Mouse (Mus musculus) brain, adult 2 months (tissue): ENCODE measurements around the gene Ankrd39.

Source experiments
- DNase-seq: peaks from one replicate; pipeline ENCODE4 v3.0.0; 2011; ENCODE audit warnings: low read depth, low spot score

Ankrd39 gene

DNA sequence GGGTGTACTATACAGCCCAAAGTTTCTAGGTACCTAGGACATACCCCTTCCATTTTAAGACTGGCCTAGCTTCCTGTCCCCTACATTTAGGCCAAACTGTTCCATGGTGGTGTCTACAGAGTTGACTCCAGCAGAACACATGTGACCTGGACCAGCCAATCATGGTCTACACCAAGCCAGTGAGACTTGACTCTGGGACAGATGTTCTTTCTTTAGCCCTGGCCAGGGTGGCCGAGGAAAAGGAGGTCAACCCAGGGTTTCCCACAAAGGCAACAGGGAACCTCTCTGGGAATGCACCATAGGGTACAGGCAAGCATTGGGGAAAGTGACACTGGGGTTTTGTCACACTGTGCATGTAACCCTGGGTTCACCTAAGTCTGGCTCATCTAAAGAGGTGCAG is 25.5 kb upstream of the Ankrd39 start:
- no peak for DNase-seq

DNA sequence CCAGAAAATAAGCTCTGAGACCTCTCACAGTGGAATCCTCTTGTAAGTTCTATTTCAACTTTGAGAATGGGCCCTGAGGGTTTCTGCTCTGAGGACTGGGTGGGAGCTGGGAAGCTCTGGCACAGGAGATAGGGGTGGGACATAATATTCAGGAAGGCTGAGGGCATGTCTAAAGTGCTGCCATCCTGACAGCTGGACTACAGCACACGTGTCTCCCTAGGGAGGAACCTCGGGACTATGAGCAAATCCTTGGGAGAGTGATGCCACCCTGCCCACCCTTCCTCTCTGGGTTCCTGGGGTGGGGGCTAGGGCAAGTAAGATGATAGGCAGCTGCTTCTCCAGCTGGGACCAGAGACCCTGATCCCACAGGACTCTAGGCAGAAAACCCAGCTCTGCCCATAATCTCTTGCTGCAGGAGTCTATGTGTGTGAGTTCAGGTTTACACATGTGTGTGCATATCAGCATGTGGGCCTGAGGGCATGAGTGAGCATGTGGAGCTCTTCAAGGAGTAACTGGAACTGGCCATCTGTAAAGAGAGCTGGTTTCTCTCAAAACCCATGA is 25.0 kb upstream of the Ankrd39 start:
- DNase-seq = no peak

DNA sequence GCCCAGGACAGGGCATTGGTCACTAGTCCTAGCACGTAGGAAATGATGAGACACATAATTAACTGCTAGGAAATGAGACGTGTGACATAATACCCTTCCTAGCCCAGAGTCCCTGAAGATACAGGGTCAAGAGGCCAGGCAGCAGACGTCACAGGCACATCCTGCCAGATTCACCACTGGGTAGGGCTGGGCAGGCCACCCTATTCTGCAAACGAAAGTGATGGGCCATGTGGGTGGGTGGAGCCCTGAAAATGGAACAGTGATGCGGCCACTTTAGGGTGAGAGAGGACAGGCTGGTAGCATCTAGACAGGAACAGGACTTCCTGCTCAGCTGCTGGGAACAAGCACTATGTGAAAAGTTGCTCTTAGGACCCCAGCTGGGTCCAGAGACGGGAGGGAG is 24.4 kb upstream of the Ankrd39 start:
- DNase-seq = no peak

DNA sequence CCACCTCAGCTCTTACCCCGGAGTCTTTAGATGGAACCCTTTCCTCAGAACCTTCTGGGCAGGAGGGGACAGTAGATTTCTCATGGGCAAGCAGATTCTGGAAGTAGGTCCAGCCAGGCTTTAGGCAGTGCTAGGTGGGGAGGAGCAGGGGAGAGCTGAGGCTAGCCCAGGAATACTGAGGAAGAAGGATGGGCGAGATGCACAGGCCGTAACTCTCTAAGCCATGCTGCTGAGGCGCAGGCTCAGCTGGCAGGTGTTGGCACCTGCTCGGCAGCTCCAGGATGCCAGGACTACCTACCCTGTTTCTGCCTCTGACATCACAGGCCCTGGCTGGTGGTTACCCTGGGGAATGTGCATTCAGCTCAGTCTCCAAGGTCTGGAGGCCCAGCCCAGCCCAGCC is 23.1 kb upstream of the Ankrd39 start:
- DNase-seq = no peak

DNA sequence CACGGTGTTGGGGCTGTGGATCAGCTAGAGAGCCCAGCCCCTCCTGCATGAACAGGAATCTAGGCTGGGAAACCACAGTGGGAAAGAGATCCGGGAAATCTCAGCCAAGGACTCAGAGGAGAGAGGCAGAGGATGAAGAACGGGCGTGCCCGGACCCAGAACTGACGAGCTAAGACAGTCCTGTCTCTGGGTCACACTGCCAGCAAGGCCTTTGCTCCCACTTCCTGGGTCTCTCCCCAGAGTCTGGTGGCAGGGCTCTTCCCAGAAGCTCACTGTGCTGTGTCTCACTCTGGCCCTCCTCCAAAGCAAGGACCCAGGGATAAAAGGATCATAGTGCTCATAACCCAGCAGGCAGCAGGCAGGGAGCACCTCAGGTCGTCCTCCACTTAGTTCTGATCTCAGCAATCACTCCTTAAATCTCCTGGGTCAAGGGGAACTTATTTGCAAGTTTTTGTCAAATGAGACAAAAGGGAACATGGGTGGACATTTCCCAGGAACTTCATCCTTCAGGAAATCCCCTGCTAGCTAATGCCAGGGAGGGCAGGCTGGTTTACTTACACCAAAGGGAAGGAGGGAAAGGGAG is 22.5 kb upstream of the Ankrd39 start:
- no peak for DNase-seq

DNA sequence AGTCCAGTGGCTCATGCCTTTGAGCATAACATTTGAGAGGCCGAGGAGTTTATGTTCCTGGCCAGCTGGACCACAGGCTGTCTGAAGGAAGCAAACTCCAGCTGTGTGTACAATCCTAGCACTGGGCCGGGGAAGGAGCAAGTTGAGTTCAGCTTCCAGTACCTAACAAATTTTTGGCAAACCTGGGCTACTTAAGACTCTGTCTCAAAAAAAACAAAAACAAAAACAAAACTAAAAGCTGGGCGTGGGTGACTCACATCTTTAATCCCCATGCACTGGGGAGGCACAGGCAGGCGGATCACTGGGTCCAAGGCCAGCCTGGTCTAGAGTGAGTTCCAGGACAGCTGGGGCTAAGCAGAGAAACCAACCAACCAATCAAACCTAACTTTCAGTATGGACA is 21.5 kb upstream of the Ankrd39 start:
- DNase-seq = no peak

DNA sequence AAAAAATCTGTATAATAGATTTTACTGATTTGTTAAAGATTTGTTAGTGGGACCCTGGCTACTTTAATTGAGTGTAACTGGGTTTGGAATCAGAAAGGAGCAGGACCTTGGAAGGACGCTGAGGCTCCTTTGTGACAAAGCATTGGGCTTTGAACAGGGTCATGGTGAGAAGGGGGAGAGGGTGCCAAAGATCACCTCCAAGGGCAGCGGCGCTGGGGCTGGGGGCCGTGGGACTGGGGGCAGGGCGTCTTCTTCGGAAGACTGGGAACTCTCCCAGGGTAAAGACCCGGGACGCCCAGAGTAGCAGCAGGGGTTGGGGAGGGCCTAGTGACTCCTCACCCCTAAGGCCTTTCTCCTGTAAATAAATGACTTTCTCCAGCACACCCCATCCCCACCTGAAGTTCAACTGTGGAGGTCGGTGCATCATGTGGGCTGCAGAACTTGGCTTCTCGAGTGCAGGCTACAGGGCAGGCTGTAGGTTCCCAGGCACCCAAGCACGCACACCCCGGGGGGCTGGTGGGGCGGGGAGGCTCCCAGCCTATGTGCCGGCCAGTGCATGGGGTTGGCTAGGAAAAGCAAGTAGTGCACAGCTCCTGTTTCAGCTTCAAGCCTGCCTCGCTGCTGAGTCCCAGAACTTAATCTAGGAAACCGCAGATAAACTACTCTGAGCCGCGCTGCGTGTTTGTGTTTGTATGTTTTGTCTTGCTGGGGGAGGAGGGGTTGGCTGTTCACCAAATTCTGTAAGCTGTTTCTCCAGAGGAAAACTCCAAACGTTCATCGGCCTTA is 20.8 kb upstream of the Ankrd39 start:
- DNase-seq = no peak

DNA sequence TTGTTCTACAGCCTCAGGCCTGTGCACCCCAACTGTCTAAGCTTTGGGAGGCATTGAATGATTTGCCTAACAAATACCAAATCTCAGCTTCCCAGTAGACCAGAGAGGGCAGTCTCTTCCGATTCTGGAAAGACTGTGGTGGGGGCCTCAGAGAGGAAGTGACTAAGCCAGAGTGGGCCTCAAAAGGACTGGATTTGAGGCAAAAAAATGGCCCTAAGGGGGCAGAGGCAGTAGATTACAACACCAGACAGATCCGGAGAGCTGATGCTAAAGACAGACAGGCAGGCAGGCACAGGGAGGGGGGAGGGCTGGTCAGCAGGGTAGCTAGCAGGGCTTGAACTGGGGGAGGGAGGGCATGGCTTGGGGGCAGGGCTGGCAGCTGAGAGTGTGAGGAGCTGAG is 19.2 kb upstream of the Ankrd39 start:
- DNase-seq = no peak

DNA sequence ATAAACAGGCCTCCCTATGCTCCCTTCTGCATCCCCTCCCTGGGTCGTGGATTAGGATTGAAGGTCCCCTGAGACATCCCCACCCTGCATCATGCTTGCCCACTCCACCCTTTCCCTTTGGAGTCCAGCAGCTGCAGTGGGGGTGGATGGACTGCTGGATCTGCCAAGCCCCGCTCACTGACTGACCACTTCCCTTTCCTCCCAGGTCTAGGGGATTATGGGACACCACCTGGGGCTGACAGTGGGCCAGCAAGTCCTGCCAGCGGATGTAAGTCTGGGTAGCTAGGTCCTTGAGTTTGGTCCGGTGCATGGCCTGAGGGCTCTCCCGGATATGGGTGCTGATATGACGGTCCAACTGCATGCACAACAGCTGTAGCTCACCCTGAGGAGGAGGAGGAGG is 16.9 kb upstream of the Ankrd39 start:
- no peak for DNase-seq

DNA sequence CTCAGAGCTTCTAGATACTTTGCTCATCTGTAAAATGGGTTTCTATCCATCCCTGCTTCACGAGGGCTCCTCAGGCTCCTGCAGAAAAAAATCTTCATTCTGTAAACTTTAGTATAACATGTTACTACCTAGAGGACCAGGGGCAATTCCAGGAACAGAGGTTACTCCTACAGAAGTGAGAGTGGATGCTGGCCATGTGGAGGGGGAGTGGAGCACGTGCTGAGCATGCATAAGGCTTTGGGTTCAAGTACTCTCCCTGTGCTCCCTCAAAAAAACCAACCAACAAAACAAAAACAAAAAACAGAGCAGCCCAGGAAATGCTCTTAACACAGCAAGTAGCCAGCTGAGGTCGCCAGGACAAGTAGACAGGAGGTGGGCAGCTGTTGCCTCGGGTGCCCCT is 16.4 kb upstream of the Ankrd39 start:
- no peak for DNase-seq

DNA sequence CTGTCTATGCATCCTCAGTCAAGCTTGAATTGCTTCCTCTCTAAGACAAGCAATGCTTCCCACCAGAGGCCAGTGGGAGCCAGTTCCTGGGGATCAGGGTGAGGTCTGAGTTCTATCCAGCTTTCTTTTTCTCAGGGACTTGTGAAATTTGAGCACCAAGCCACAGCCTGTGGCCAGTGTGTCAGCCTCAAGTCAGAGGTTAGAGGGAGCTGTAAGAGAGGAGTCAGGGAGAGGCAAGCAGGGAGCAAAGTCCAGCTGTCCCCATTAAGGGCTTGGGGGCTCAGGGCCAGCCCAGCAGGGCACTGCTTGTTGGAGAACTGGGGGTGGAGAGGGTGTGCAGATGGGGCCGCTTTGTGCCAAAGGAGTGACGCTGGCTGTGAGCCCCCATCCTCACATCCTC is 16.0 kb upstream of the Ankrd39 start:
- DNase-seq = no peak

DNA sequence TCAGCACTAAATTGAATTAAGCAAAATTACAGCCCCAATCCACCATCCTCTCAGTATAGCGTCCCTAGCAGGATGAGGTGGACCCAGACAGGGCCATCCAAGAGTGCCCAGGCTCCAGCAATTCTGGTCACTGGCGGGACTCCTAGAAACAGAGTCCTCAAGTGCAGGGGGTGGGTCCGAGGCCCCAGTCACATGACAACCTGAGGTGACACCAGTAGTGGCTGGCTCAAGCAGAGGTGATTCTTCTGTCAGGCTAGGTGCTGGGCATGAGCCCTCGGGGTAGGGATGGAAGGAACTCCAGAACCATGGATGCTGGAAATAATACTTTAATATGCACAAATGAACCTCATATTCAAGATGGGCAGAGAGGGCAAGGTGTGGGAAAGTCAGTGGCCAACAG is 15.1 kb upstream of the Ankrd39 start:
- DNase-seq = no peak

DNA sequence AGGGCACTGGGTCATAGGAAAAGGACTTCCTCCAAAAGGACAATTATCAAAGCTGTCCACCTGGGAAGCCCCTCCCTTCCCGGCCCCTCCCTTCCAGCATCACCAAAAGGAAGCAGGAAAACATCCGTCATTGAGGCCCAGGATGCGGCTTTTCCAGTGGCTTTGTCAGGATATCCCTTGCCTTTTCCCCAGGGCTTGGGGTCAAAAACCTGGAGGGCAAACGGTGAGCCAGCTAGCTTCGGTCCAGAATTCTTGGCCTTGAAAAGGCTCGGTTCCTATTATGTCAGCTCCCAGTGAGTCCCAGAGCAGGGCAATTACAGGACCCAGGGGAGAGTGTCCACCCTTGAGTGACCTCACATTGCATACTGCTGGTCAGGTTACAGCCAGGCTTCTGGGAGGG is 13.7 kb upstream of the Ankrd39 start:
- no peak for DNase-seq

DNA sequence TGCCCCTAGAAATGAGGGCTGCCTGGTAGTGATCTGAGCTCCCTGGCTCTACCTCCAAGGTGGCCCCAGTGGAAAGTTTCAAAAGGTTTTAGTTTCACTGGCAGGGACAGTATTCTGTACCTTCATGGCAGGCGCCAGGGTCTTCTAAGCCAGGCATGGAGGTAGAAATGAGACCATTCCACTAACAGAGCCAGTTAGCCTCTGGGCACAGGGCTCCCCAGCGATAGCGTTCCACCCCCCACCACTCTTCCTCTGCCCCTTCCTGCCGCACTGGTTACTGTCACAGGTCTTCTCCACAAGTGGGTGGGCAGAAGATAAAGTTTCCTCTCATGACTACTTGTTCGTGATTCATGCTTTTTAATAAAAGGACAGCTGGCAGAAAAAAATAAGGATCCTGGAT is 12.6 kb upstream of the Ankrd39 start:
- DNase-seq = no peak

DNA sequence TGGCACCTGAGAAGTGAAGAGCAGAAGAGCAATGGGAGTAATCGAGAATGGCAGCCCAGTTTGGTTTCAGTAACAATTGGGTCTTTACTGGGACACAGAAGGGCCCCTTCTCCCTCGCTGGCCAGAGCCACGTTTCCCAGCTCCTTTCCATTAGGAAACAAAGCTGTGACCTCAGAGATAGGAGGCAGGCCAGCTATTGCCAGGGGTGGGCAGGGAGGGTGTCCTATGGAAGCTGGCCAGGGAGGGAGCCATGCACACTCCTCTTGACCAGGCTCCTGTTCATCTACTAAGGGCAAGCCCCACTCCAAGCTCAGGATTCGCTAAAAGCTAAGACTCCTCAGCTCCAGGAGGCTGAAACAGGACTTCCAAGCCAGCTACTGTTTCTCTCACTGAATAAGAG is 12.0 kb upstream of the Ankrd39 start:
- DNase-seq = no peak

DNA sequence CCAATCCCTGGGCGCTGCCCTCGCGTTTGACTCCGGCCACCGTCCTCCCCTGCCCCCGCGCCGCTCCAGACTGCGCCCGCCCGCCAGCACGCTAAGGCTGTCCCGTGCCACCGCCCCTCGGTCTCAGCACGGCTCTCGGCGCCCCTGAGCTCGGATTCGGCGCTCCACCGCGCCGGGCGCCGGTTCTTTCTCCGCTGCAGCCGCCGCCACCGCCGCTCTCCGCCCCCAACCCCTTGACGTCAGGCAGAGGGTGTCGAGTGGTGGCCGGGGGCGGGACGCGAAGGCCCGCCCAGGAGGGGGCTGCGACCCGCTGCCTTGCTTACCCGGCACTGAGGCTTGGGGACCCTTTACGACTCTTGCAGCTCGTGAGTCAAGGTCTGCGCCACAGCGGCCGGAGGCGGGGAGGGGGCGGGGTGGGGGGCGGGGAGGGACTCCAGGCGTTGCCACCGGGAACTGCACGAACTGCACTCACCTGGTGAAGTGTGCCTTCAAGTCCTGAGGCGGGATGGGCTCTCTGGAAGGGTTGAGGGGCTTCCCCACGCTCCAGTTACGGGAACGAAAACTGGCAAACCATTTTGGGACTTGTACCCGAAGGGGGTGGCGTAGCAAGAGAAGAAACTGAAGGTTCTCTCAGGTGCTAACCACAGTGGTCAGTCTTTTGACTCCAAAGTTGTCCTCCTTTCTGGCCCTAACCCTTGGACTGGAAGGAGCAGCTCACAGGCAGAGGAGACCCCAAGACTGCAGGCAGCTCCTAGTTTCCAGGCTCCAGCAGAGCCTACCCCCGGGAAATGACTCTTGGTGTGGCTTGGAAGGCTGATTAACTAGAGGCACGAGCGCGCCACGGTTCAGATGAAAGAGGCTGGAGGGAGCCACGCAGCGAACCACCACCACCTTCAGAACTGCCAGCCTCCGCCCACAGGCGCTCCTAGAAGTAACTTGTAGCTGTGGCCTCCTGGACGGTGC is 11.1 kb upstream of the Ankrd39 start, which contains the start of gene Sema4c:
Gene Sema4c (minus strand): TSS at position 319 of the 963 bp plus-strand sequence.
- DNase-seq = peak; percentile 73

DNA sequence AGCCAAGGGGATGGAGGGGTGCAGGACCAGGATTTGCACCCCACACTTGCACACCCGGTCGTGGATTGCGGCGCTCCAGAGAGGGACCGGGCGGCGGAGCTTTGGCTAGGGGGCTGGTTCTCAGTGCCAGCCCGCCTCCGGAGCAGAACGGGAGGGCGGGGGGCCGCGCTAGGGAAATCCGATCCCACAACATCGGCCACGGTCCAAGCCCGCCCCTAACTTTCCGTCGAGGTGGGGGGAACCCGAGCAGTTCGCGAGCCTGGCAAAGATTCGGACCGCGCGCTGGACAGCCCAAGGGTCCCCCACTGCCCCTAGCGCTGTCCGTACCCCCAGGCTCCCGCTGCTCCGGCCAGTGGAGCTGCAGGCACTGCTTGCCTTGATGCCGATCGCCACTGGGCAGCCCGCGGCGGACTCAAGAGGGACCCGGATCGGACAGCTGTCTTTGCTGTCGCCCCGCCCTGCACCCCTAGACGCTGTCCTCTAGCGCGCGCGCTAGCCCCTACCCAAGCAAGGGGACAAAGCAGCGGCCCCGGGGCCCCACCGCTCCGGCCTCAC is 10.3 kb upstream of the Ankrd39 start:
- DNase-seq = peak; percentile 66

DNA sequence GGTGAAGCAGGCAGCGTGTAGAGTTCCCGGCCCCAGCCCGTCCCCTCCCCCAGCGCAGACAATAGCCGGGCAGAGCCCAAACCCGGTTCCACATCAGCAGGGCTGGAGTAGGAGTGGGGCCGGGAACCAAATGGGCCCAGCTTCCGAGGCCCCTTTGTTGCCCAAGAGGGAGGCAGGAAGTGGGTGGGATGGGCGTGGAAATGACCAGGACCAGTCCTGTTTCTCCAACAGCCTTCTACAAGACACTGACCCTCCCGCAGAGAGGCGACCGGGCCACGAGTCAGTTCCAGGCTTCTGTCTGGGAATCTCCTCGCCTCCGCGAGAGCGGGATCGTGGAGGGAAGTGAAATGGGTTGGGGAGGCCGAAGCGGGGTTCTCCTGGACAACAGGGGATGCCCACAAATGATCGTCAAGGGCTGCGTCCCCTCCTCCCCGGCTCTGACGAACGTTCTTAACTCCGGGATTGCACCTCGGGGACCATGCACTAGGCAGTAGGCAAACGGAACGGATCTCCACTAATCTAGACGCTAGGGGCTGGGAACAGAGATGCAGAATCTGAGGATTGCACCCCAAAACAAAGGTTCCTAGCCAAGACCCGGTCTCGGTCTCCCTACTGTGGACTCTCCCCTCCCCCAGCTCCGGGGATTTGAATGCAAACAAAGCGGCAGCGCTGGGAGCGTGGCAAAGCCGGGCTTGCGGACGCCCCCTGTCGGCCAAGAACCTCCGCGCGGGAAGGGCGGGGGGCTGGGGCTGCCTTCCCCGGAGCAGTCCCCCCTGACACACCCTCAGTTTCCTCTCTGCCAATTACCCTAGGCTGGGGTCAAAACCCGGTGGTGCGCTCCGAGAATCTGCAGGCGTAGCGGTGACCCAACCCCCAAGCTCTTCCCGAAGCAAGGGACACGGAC is 9.6 kb upstream of the Ankrd39 start:
- peak; percentile 95 for DNase-seq

DNA sequence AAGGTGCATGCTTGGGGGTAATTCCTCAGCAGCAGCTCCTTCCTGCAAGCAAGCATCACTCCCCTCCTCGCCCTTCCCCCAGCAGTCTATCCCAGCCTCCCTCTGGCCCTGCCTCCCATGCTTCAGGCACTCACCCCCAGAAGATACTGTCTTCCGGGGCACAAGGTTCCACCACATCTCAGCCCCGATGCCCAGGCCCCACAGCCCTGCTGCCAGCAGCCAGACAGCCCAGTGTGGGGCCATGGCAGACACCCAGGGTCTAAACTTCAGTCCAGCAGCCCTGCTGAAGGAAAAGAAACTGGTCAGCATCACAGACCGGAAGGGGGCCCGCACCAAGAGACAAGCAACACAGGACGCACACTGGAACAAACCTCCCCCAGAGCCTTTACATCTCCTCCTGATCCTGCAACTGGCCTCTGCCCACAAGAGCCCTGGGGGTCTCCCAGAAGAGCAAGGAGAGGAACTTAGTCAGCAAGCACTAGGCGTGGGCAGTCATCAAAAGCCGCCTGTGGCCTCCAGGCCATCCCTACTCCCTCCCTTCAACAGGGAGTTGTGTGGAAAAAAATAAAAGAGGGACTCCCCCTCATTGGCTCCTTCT is 8.7 kb upstream of the Ankrd39 start:
- peak; percentile 36 for DNase-seq
